Mouse (Mus musculus): ENCODE measurements around the gene Adam33. TPM values are rescaled to one million over a fixed set of nuclear protein-coding genes. Genes with fewer than 3 reads are reported as not detected.

Gene Adam33
- total RNA-seq, 4 experiments from 2014 or later = 2.0 to 4.2 (median 3.6) TPM

DNA sequence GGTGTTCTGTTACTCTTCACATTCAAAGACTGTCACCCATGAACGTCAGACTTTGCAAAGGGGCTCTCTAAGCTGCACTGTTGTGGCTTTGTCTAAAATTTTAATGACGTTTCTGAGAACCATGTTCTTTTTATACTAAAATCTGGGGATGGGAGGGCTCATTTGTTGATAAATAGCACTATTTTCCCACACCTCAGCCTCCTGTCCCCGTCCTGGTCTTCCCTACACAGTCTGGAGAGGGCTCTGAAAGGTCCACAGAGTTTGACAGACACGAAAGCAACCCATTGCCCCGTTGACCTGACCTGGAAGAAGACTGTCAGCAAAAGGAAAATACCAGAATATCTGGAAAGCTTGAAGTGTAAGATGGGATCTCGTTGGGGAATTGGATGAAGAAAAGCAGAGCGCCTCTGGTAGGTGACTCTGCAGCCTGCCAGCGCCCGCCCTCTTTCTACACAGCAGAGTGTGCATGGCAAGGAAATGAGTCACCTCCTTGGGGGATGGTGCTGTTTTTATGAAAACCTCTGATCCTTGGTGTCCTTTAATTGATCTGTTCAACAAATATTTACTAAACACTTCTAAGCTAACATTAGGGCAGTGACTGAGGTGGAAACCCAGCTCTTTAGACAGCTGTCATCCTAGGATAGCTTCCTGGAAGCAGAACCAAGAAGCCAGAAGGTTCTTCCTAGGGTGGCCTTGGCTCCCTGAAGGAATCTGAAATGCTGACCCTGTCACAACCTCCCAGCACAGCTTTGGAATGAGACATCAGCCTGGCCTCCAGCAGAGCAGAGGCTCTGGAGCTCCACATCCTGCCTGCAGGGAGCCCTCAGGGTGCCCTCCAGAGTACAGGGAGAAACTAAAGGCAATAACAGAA is 34.3 kb downstream of the Adam33 start:
- no peak for DNase-seq

DNA sequence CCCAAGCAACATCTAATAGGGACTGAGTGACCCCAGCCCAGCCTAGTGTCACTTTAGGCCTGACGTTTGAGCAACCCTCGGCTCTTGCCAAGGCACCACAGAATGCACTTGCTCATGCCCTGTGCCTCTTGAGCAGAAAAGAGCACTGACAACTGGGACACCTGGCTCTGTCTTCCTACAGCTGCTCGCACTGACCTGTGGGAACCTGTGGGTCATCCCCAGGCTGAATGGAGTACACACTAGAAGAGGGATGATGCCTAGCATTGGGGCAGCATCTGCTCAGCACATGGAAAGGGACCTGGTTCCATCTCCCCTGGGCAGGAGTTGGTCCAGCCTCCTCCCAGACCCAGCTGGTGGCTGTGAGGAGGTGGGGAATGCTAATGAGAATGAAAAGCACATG is 36.7 kb downstream of the Adam33 start:
- no peak for DNase-seq

DNA sequence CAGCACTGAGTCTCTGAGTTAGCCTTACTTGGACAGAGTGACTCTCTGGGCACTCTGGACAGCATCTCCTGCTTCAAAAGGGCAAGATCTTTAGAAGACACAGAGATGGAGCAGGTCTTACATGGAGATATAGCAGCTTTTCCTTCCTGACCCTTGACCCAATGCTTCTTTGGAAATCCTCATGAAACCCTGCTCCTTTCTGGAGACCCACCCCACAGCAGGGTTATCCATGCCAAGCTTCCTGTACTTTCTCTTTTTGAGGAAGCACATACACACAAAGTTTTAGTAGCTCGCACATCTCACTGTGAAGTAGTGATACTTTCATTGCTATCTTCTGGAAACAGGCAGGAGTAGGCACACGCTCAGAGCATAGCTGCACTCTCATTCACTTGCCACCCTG is 38.4 kb downstream of the Adam33 start:
- DNase-seq = no peak

GRCm38 (mm10) chr2:131010566-131010965 is 53.0 kb downstream of the Adam33 start:
- DNase-seq = no peak

- DNase-seq = no peak
These were observed 54.5 kb downstream of the Adam33 start for GRCm38 (mm10) chr2:131009123-131009522.

Small RNA genes within 50 kb of the gene (microRNA-seq; reads per million reads assigned to microRNA genes)
- gene Mir6973b = 0 reads per million in 2 experiments

Other genes starting within 250 kb of the Adam33 start
- gene 4930402H24Rik, start 157.4 kb downstream of the Adam33 start, total RNA-seq (2022) = 10 to 100 TPM; 24.7 to 48.2 (median 35.1) TPM
- gene Atrn, start 157.3 kb downstream of the Adam33 start, total RNA-seq (2022) = 10 to 100 TPM; 35.4 to 45.0 (median 39.4) TPM
- gene Gfra4, start 20.7 kb downstream of the Adam33 start, total RNA-seq (2022) = 1 to 10 TPM; 5.6 to 7.2 (median 6.3) TPM
- gene Siglec1, start 23.0 kb upstream of the Adam33 start, total RNA-seq (2022) = 1 to 10 TPM; 5.1 to 6.4 (median 6.3) TPM
- 10 to 100 TPM in 2 of 4 experiments, 1 to 10 TPM in 2; 8.1 to 16.8 (median 10.4) TPM for gene Hspa12b, start 63.5 kb upstream of the Adam33 start, total RNA-seq (2022)
- not detected for gene Gm11037, start 69.7 kb upstream of the Adam33 start, total RNA-seq (2022)
- gene 1700037H04Rik, start 96.3 kb upstream of the Adam33 start, total RNA-seq (2022) = 10 to 100 TPM; 32.2 to 68.7 (median 53.9) TPM
- gene Cenpb, start 116.3 kb upstream of the Adam33 start, total RNA-seq (2022) = 10 to 100 TPM; 63.5 to 76.9 (median 73.5) TPM
- 1 to 10 TPM; 4.5 to 9.4 (median 6.3) TPM for gene Cdc25b, start 123.1 kb upstream of the Adam33 start, total RNA-seq (2022)
- 1 to 10 TPM; 4.0 to 6.4 (median 5.1) TPM for gene Spef1, start 123.5 kb upstream of the Adam33 start, total RNA-seq (2022)
- 10 to 100 TPM; 24.4 to 29.0 (median 26.6) TPM for gene Ap5s1, start 143.3 kb upstream of the Adam33 start, total RNA-seq (2022)
- gene Mavs, start 170.2 kb upstream of the Adam33 start, total RNA-seq (2022) = 10 to 100 TPM; 45.2 to 50.0 (median 46.1) TPM
- 10 to 100 TPM; 49.0 to 61.9 (median 53.7) TPM for gene Pank2, start 198.7 kb upstream of the Adam33 start, total RNA-seq (2022)

Measured in adrenal gland, adult 8-10 months (tissue).